Mouse (Mus musculus) hindbrain, embryonic 10.5 days (tissue): ENCODE measurements around the gene P4ha3. TPM values are rescaled to one million over a fixed set of nuclear protein-coding genes. Genes with fewer than 3 reads are reported as not detected.

Experiments
- DNase-seq: peaks from one replicate; pipeline ENCODE4 v3.0.0-alpha.2; 2017; ENCODE audit warnings: low spot score
- H3K27ac ChIP-seq: fragments of 300-500 bp; sonication (generic); 2 replicates; pipeline ENCODE4 v1.5.1; 2016; ENCODE audit warnings: mild to moderate bottlenecking, moderate library complexity
- H3K27me3 ChIP-seq: fragments of 300-500 bp; sonication (generic); 2 replicates; pipeline ENCODE4 v1.6.1; 2016; ENCODE audit warnings: mild to moderate bottlenecking; ENCODE audit not compliant: poor library complexity, insufficient read depth, severe bottlenecking
- H3K36me3 ChIP-seq: fragments of 300-500 bp; sonication (generic); 2 replicates; pipeline ENCODE4 v1.6.1; 2016; ENCODE audit warnings: mild to moderate bottlenecking, moderate library complexity
- H3K4me1 ChIP-seq: fragments of 300-500 bp; sonication (generic); replicated peaks from 2 replicates; pipeline ENCODE4 v1.6.1; 2016; ENCODE audit warnings: mild to moderate bottlenecking
- H3K4me3 ChIP-seq: fragments of 300-500 bp; sonication (generic); 2 replicates; pipeline ENCODE4 v1.5.1; 2016; ENCODE audit warnings: mild to moderate bottlenecking, moderate library complexity
- H3K9me3 ChIP-seq: fragments of 300-500 bp; sonication (generic); 2 replicates; pipeline ENCODE4 v1.6.1; 2016; ENCODE audit warnings: mild to moderate bottlenecking, moderate library complexity
- WGBS: fragments of 180-500 bp; shearing (Covaris S2); methylation state at CpG from one replicate; pipeline ENCODE4 v1.1.7; 2016; 5-methylcytosine and 5-hydroxymethylcytosine counted together
- polyA plus RNA-seq: library from polyadenylated mRNA; unstranded; fragments of >200 nt; fragmentation: Nextera tagmentation; extraction: Ambion mirVana; gene quantifications from 2 replicates; pipeline ENCODE4 v1.2.1, GENCODE M21; 2016

P4ha3 gene
- polyA plus RNA-seq, 1 experiment from 2014 or later = 3.5 TPM

GRCm38 (mm10) chr7:100357856-100358255, 72.5 kb downstream of the P4ha3 start:
- DNase-seq = no peak
- H3K27ac ChIP-seq = no peak overlapping the region
- H3K4me1 ChIP-seq = no peaks in the 10 kb centered on the region
- no peaks in the 10 kb centered on the region for H3K27me3 ChIP-seq
- H3K9me3 ChIP-seq = no peaks in the 10 kb centered on the region
- H3K36me3 ChIP-seq = peaks cover 41% of the 10 kb centered on the region
- H3K4me3 ChIP-seq = no peak overlapping the region

GRCm38 (mm10) chr7:100363162-100363561, 77.8 kb downstream of the P4ha3 start:
- H3K27me3 ChIP-seq = no peaks in the 10 kb centered on the region
- DNase-seq = no peak
- H3K4me1 ChIP-seq = peaks cover 8% of the 10 kb centered on the region
- H3K36me3 ChIP-seq = peaks cover 27% of the 10 kb centered on the region; the same call in 1 of the 2 replicates
- no peak overlapping the region for H3K4me3 ChIP-seq
- 89% methylated on average over 2 of the region's 2 CpGs for WGBS
- H3K9me3 ChIP-seq = no peaks in the 10 kb centered on the region
- no peak overlapping the region for H3K27ac ChIP-seq

DNA sequence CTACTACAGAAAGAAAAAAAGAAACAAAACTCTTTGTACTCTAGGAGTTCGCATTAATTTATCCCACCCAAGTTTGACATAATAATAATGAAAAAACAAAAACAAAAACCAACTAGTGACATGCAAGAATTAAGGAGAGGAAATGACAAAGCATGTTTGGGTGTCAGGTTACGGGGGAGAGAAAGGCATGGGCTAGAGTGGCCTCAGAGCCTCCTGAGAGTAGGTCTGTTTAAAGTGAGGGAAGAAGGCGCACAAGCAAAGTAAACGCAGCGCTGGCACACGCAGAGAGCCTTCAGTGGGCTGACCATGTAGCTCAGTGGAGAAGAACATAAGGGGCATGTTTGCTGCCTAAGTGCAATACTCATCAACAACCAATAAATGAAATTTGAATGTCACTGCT, 79.6 kb downstream of the P4ha3 start:
- no peak for DNase-seq
- H3K4me3 ChIP-seq = no peak overlapping the region
- 60% methylated on average over 6 of the region's 6 CpGs for WGBS

More for the DNA sequence above, 79.6 kb downstream of the P4ha3 start:
- Histone ChIP-seq H3K9me3 (no peaks in the 10 kb centered on the region), H3K27me3 (no peaks in the 10 kb centered on the region), H3K27ac (no peak overlapping the region), H3K36me3 (peaks cover 28% of the 10 kb centered on the region; the same call in 1 of the 2 replicates), H3K4me1 (peaks cover 19% of the 10 kb centered on the region)

Other genes with a start within 250 kb of the P4ha3 start
- 70.7 and 107 TPM in 2 replicates for gene Pold3, start 164.0 kb upstream of the P4ha3 start, polyA plus RNA-seq
- 25.3 and 26.9 TPM in 2 replicates for gene Lipt2, start 126.2 kb upstream of the P4ha3 start, polyA plus RNA-seq
- 5.3 and 7.1 TPM in 2 replicates for gene Kcne3, start 109.0 kb upstream of the P4ha3 start, polyA plus RNA-seq
- 4.9 and 5.1 TPM in 2 replicates for gene Pgm2l1, start 58.1 kb upstream of the P4ha3 start, polyA plus RNA-seq
- gene C2cd3, start 86.7 kb downstream of the P4ha3 start, polyA plus RNA-seq = 33.5 and 34.7 TPM in 2 replicates
- 104 and 118 TPM in 2 replicates for gene Ppme1, start 86.8 kb downstream of the P4ha3 start, polyA plus RNA-seq
- 0.09 TPM in 1 of 2 replicates, not detected in the other for gene Ucp3, start 187.5 kb downstream of the P4ha3 start, polyA plus RNA-seq
- 122 and 123 TPM in 2 replicates for gene Ucp2, start 207.8 kb downstream of the P4ha3 start, polyA plus RNA-seq
- 1.9 and 9.2 TPM in 2 replicates for gene Dnajb13, start 229.4 kb downstream of the P4ha3 start, polyA plus RNA-seq